Mouse (Mus musculus): ENCODE results near the gene Itprid2.
A peak's percentile ranks its signal among the peaks of the same experiment; 100 is the strongest.

Gene Itprid2

GRCm38 (mm10) chr2:79651185-79651584 is 16.0 kb downstream of the Itprid2 start:
- DNase-seq (ENCODE audit: low spot score in 2 of 2), result no peak

GRCm38 (mm10) chr2:79651701-79652100 is 16.5 kb downstream of the Itprid2 start:
- no peak for DNase-seq (ENCODE audit: low spot score in 2 of 2)

- DNase-seq (ENCODE audit: low spot score in 2 of 2), result no peak
Observed at GRCm38 (mm10) chr2:79652502-79652901, 17.4 kb downstream of the Itprid2 start.

- DNase-seq (ENCODE audit: low spot score in 2 of 2), result peak; percentile 33 to 37
Observed at GRCm38 (mm10) chr2:79653093-79653808, 18.1 kb downstream of the Itprid2 start.

- DNase-seq (ENCODE audit: low spot score in 2 of 2), result no peak
Observed at GRCm38 (mm10) chr2:79653809-79654164, 18.6 kb downstream of the Itprid2 start.

GRCm38 (mm10) chr2:79657062-79657461 is 21.9 kb downstream of the Itprid2 start:
- DNase-seq (ENCODE audit: low spot score in 2 of 2), result no peak

GRCm38 (mm10) chr2:79660417-79661185 is 25.4 kb downstream of the Itprid2 start:
- no peak for DNase-seq (ENCODE audit: low spot score in 2 of 2)

GRCm38 (mm10) chr2:79661486-79662104 is 26.4 kb downstream of the Itprid2 start:
- no peak for DNase-seq (ENCODE audit: low spot score in 2 of 2)

- no peak for DNase-seq (ENCODE audit: low spot score in 2 of 2)
Observed at GRCm38 (mm10) chr2:79664532-79665286, 29.6 kb downstream of the Itprid2 start.

- no peak for DNase-seq (ENCODE audit: low spot score in 2 of 2)
Observed at GRCm38 (mm10) chr2:79665492-79665891, 30.3 kb downstream of the Itprid2 start.

GRCm38 (mm10) chr2:79675266-79675665 is 40.1 kb downstream of the Itprid2 start:
- DNase-seq (ENCODE audit: low spot score in 2 of 2), result no peak

GRCm38 (mm10) chr2:79677663-79678257 is 42.6 kb downstream of the Itprid2 start:
- no peak for DNase-seq (ENCODE audit: low spot score in 2 of 2)

- no peak for DNase-seq (ENCODE audit: low spot score in 2 of 2)
Observed at GRCm38 (mm10) chr2:79681672-79682071, 46.5 kb downstream of the Itprid2 start.

GRCm38 (mm10) chr2:79683258-79683657 is 48.1 kb downstream of the Itprid2 start:
- no peak for DNase-seq (ENCODE audit: low spot score in 2 of 2)

GRCm38 (mm10) chr2:79690838-79691237 is 55.7 kb downstream of the Itprid2 start:
- no peak for DNase-seq (ENCODE audit: low spot score in 2 of 2)

- DNase-seq (ENCODE audit: low spot score in 2 of 2), result no peak
Observed at GRCm38 (mm10) chr2:79695190-79695589, 60.0 kb downstream of the Itprid2 start.

- DNase-seq (ENCODE audit: low spot score in 2 of 2), result peak; percentile 27 to 45
Observed at GRCm38 (mm10) chr2:79695939-79696338, 60.8 kb downstream of the Itprid2 start.

- peak; percentile 2 to 20 for DNase-seq (ENCODE audit: low spot score in 2 of 2)
Observed at GRCm38 (mm10) chr2:79696478-79697230, 61.5 kb downstream of the Itprid2 start.

GRCm38 (mm10) chr2:79698166-79698565 is 63.0 kb downstream of the Itprid2 start:
- DNase-seq (ENCODE audit: low spot score in 2 of 2), result no peak

GRCm38 (mm10) chr2:79704773-79705172 is 69.6 kb downstream of the Itprid2 start:
- no peak for DNase-seq (ENCODE audit: low spot score in 2 of 2)

- no peak for DNase-seq (ENCODE audit: low spot score in 2 of 2)
Observed at GRCm38 (mm10) chr2:79707575-79707974, 72.4 kb downstream of the Itprid2 start, which contains the start of gene Ppp1r1c. Gene Ppp1r1c, plus strand, starts transcription at chr2:79707780.
